Mouse (Mus musculus) intestine, embryonic 14.5 days (tissue): ENCODE results near the gene Klrg2. TPM values are rescaled to one million over a fixed set of nuclear protein-coding genes. Genes with fewer than 3 reads are reported as not detected.
A peak's percentile ranks its signal among the peaks of the same experiment; 100 is the strongest.

Experiments
- ATAC-seq: fragments of 200-750 bp; cut with Nextera tagmentation; replicated peaks from 2 replicates; pipeline ENCODE4 v1.8.0; 2017; ENCODE audit warnings: low read depth, moderate number of reproducible peaks, moderate TSS enrichment, moderate library complexity; ENCODE audit not compliant: low FRiP score, low TSS enrichment
- DNase-seq: peaks from one replicate; pipeline ENCODE4 v3.0.0-alpha.2; 2018; ENCODE audit warnings: low spot score
- H3K27ac ChIP-seq: fragments of 300-500 bp; sonication (generic); 2 replicates; pipeline ENCODE4 v1.5.1; 2014; ENCODE audit warnings: low read depth, mild to moderate bottlenecking, control low read depth
- H3K27me3 ChIP-seq: fragments of 300-500 bp; sonication (generic); replicated peaks from 2 replicates; pipeline ENCODE4 v1.6.1; 2014; ENCODE audit warnings: low read length, control low read depth; ENCODE audit not compliant: control insufficient read depth, insufficient read depth
- H3K36me3 ChIP-seq: fragments of 300-500 bp; sonication (generic); 2 replicates; pipeline ENCODE4 v1.6.1; 2014; ENCODE audit warnings: low read length, control low read depth; ENCODE audit not compliant: control insufficient read depth, insufficient read depth
- H3K4me1 ChIP-seq: fragments of 300-500 bp; sonication (generic); replicated peaks from 2 replicates; pipeline ENCODE4 v1.6.1; 2014; ENCODE audit warnings: low read length, control low read depth, mixed read lengths; ENCODE audit not compliant: control insufficient read depth, insufficient read depth
- H3K4me2 ChIP-seq: fragments of 300-500 bp; sonication (generic); 2 replicates; pipeline ENCODE4 v1.6.1; 2014; ENCODE audit warnings: low read length
- H3K4me3 ChIP-seq: fragments of 300-500 bp; sonication (generic); 2 replicates; pipeline ENCODE4 v1.5.1; 2014; ENCODE audit warnings: low read depth, low read length, control low read depth, mixed read lengths
- H3K9ac ChIP-seq: fragments of 300-500 bp; sonication (generic); 2 replicates; pipeline ENCODE4 v1.6.1; 2014; ENCODE audit warnings: mild to moderate bottlenecking, low read length
- H3K9me3 ChIP-seq: fragments of 300-500 bp; sonication (generic); 2 replicates; pipeline ENCODE4 v1.6.1; 2016; ENCODE audit warnings: low read length, control low read depth; ENCODE audit not compliant: control insufficient read depth
- WGBS: fragments of 180-500 bp; shearing (Covaris S2); extraction: QIAGEN DNeasy Blood & Tissue Kit; methylation state at CpG from one replicate; pipeline ENCODE4 v1.1.7; 2014; 5-methylcytosine and 5-hydroxymethylcytosine counted together
- polyA plus RNA-seq: library from polyadenylated mRNA; unstranded; fragments of >200 nt; fragmentation: Nextera tagmentation; extraction: Ambion mirVana; gene quantifications from 2 replicates; pipeline ENCODE4 v1.2.1, GENCODE M21; 2014

Klrg2 gene
- polyA plus RNA-seq, 1 experiment from 2014 or later, result 0.30 TPM

GRCm38 (mm10) chr6:38624439-38624838 lies 12.6 kb downstream of the Klrg2 start:
- DNase-seq (peak; percentile 31), ATAC-seq (no peak)
- 77% methylated on average over 1 of the region's 1 CpGs for WGBS
- no peaks in the 10 kb centered on the region for H3K27me3 ChIP-seq
- no peaks in the 10 kb centered on the region for H3K9me3 ChIP-seq
- no peak overlapping the region for H3K27ac ChIP-seq
- H3K4me2 ChIP-seq, result no peak overlapping the region
- H3K36me3 ChIP-seq, result peaks cover 6% of the 10 kb centered on the region; the same call in 1 of the 2 replicates
- no peak overlapping the region for H3K9ac ChIP-seq
- no peaks in the 10 kb centered on the region for H3K4me1 ChIP-seq
- H3K4me3 ChIP-seq, result no peak overlapping the region

- Histone ChIP-seq H3K4me1 (no peaks in the 10 kb centered on the region), H3K9ac (no peak overlapping the region), H3K36me3 (peaks cover 12% of the 10 kb centered on the region; the same call in 1 of the 2 replicates), H3K27ac (no peak overlapping the region), H3K4me3 (no peak overlapping the region), H3K9me3 (peaks cover under 1% of the 10 kb centered on the region; the same call in 1 of the 2 replicates), H3K4me2 (no peak overlapping the region), H3K27me3 (no peaks in the 10 kb centered on the region)
- WGBS, result 79% methylated on average over 2 of the region's 2 CpGs
- no peak for ATAC-seq
- peak; percentile 33 for DNase-seq
Observed at GRCm38 (mm10) chr6:38623457-38623856, 13.6 kb downstream of the Klrg2 start.

DNA sequence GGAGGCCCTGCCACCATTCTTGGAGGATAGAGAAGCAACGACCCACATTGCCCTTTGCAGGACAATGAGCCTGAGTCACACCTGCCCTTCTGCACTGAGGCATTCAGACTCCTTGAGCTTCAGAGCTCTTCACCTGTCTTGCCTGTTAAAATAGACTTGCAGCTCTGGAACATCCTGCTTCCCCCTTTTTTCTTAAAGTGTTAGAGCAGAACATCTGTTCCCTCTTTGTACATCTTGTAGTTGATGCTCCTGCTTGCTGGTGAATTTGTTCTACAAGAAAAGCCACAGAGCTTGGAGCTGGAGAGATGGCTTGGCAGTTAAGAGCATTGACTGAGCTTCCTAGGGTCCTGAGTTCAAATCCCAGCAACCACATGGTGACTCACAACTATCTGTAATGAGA lies 14.6 kb downstream of the Klrg2 start:
- no peak overlapping the region for H3K4me3 ChIP-seq
- no peak for ATAC-seq
- 89% methylated on average over 1 of the region's 1 CpGs for WGBS
- H3K4me2 ChIP-seq, result no peak overlapping the region
- H3K27me3 ChIP-seq, result no peaks in the 10 kb centered on the region
- no peak overlapping the region for H3K9ac ChIP-seq
- H3K4me1 ChIP-seq, result no peaks in the 10 kb centered on the region
- no peak overlapping the region for H3K27ac ChIP-seq
- DNase-seq, result no peak
- H3K36me3 ChIP-seq, result peaks cover 22% of the 10 kb centered on the region
- H3K9me3 ChIP-seq, result peaks cover 10% of the 10 kb centered on the region; the same call in 1 of the 2 replicates

- H3K9ac ChIP-seq, result no peak overlapping the region
- no peaks in the 10 kb centered on the region for H3K27me3 ChIP-seq
- no peak overlapping the region for H3K27ac ChIP-seq
- H3K9me3 ChIP-seq, result no peaks in the 10 kb centered on the region
- no peaks in the 10 kb centered on the region for H3K4me1 ChIP-seq
- no peak overlapping the region for H3K4me2 ChIP-seq
- ATAC-seq (no peak), DNase-seq (no peak)
- WGBS, result 73% methylated on average over 2 of the region's 2 CpGs
- H3K36me3 ChIP-seq, result peaks cover 50% of the 10 kb centered on the region
- H3K4me3 ChIP-seq, result no peak overlapping the region
Observed at GRCm38 (mm10) chr6:38609892-38610291, 27.1 kb downstream of the Klrg2 start.

- no peaks in the 10 kb centered on the region for H3K27me3 ChIP-seq
- H3K27ac ChIP-seq, result no peak overlapping the region
- peaks cover 88% of the 10 kb centered on the region for H3K36me3 ChIP-seq
- H3K9me3 ChIP-seq, result no peaks in the 10 kb centered on the region
- H3K4me1 ChIP-seq, result no peaks in the 10 kb centered on the region
- no peak overlapping the region for H3K4me2 ChIP-seq
- no peak overlapping the region for H3K4me3 ChIP-seq
- DNase-seq (no peak), ATAC-seq (no peak)
- 91% methylated on average over 4 of the region's 4 CpGs for WGBS
- H3K9ac ChIP-seq, result no peak overlapping the region
Observed at GRCm38 (mm10) chr6:38597481-38597880, 39.6 kb downstream of the Klrg2 start.

DNA sequence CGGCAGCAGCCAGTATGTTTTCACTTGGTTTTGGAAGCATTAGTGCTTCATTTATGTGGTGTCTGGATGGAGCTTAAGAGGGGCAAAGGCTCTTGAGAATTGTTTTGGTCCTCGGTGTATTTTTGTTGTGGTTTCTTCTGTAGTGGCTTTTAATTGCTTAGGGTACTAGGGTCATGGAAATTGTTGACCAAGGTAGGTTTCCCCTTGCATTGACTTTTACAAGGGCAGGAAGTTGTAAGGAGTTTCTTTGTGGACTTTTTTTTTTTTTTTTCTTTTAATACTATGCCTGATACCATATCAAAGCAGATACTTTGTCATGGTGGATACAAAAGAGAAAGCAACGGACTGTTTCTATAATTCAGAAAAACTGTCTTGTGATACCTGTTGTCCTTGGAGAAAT lies 55.3 kb downstream of the Klrg2 start:
- ATAC-seq, result no peak
- H3K4me1 ChIP-seq, result no peaks in the 10 kb centered on the region
- WGBS, result 94% methylated on average over 3 of the region's 3 CpGs
- DNase-seq, result no peak
- no peak overlapping the region for H3K4me3 ChIP-seq
- no peaks in the 10 kb centered on the region for H3K9me3 ChIP-seq
- no peaks in the 10 kb centered on the region for H3K27me3 ChIP-seq
- H3K9ac ChIP-seq, result no peak overlapping the region
- H3K27ac ChIP-seq, result no peak overlapping the region
- H3K36me3 ChIP-seq, result peaks cover 61% of the 10 kb centered on the region
- H3K4me2 ChIP-seq, result no peak overlapping the region

GRCm38 (mm10) chr6:38580112-38580857 lies 56.8 kb downstream of the Klrg2 start:
- Histone ChIP-seq H3K9ac (no peak overlapping the region), H3K27me3 (no peaks in the 10 kb centered on the region), H3K36me3 (peaks cover 53% of the 10 kb centered on the region), H3K4me1 (no peaks in the 10 kb centered on the region), H3K4me3 (no peak overlapping the region), H3K4me2 (no peak overlapping the region), H3K9me3 (no peaks in the 10 kb centered on the region), H3K27ac (no peak overlapping the region)
- DNase-seq, result no peak
- ATAC-seq, result no peak
- 97% methylated on average over 3 of the region's 3 CpGs for WGBS

DNA sequence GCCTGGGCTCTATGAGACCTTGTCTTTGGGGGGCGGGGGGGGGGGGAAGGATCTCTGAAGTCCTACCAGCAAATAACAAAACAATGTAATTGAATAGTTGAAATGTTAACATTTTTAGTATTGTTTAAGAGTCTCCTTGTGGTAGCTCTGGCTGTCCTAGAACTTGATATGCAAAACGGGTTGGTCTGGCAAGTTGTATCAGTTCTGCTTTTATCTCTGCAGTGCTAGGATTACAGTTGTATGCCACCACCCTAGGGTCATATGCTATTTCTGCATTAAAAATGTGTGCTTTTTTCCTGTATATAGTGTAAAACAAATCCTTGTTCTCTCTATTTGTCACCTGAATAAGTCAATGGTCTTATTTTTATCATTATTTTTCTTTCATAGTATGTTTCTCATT lies 60.9 kb downstream of the Klrg2 start:
- Histone ChIP-seq H3K36me3 (peaks cover 59% of the 10 kb centered on the region), H3K4me3 (no peak overlapping the region), H3K9me3 (no peaks in the 10 kb centered on the region), H3K27me3 (no peaks in the 10 kb centered on the region), H3K4me1 (no peaks in the 10 kb centered on the region), H3K9ac (no peak overlapping the region), H3K4me2 (no peak overlapping the region), H3K27ac (no peak overlapping the region)
- WGBS, result 93% methylated on average over 2 of the region's 2 CpGs
- no peak for DNase-seq
- ATAC-seq, result no peak
